Mouse (Mus musculus): ENCODE data around the gene Cops7a. TPM values are rescaled to one million over a fixed set of nuclear protein-coding genes. Genes with fewer than 3 reads are reported as not detected.

Gene Cops7a
- polyA plus RNA-seq, 1 experiment from 2014 or later, result 95.2 TPM

GRCm38 (mm10) chr6:124916695-124917517, 48.4 kb downstream of the Cops7a start:
- Histone ChIP-seq H3K27ac (peak overlapping the region; percentile 100), H3K4me3 (replicated peaks) (peak overlapping the region; percentile 94), H3K4me2 (replicated peaks) (peak overlapping the region; percentile 99), H3K9me3 (no peaks in the 10 kb centered on the region), H3K4me1 (replicated peaks) (peaks cover 68% of the 10 kb centered on the region), H3K27me3 (no peaks in the 10 kb centered on the region), H3K36me3 (peaks cover 29% of the 10 kb centered on the region), H3K9ac (replicated peaks) (peak overlapping the region; percentile 100)
- WGBS, result 1% methylated on average over 46 of the region's 67 CpGs
- ATAC-seq, result peak; percentile 54

GRCm38 (mm10) chr6:124915942-124916694, 49.2 kb downstream of the Cops7a start:
- Histone ChIP-seq H3K4me2 (replicated peaks) (peak overlapping the region; percentile 99), H3K36me3 (peaks cover 29% of the 10 kb centered on the region), H3K4me3 (replicated peaks) (peak overlapping the region; percentile 94), H3K4me1 (replicated peaks) (peaks cover 64% of the 10 kb centered on the region), H3K9ac (replicated peaks) (peak overlapping the region; percentile 100), H3K27ac (peak overlapping the region; percentile 100), H3K27me3 (no peaks in the 10 kb centered on the region), H3K9me3 (no peaks in the 10 kb centered on the region)
- 2% methylated on average over 12 of the region's 12 CpGs for WGBS
- ATAC-seq, result no peak

GRCm38 (mm10) chr6:124915160-124915941, 50.0 kb downstream of the Cops7a start:
- no peak for ATAC-seq
- peaks cover 29% of the 10 kb centered on the region for H3K36me3 ChIP-seq
- WGBS, result 5% methylated on average over 22 of the region's 22 CpGs
- peak overlapping the region; percentile 100 for H3K9ac ChIP-seq (replicated peaks)
- peak overlapping the region; percentile 99 for H3K4me2 ChIP-seq (replicated peaks)
- H3K27me3 ChIP-seq, result peaks cover 6% of the 10 kb centered on the region; the same call in 1 of the 2 replicates
- peak overlapping the region; percentile 94 for H3K4me3 ChIP-seq (replicated peaks)
- peaks cover 62% of the 10 kb centered on the region for H3K4me1 ChIP-seq (replicated peaks)
- no peaks in the 10 kb centered on the region for H3K9me3 ChIP-seq
- H3K27ac ChIP-seq, result peak overlapping the region; percentile 100

- no peak for ATAC-seq
- Histone ChIP-seq H3K36me3 (peaks cover 29% of the 10 kb centered on the region), H3K27me3 (peaks cover 9% of the 10 kb centered on the region), H3K4me1 (replicated peaks) (peaks cover 65% of the 10 kb centered on the region), H3K4me3 (replicated peaks) (peak overlapping the region; percentile 94), H3K9me3 (no peaks in the 10 kb centered on the region), H3K27ac (peak overlapping the region; percentile 100), H3K4me2 (replicated peaks) (peak overlapping the region; percentile 99), H3K9ac (replicated peaks) (peak overlapping the region; percentile 100)
- 77% methylated on average over 7 of the region's 7 CpGs for WGBS
Measured at GRCm38 (mm10) chr6:124914511-124914910, 50.8 kb downstream of the Cops7a start.

GRCm38 (mm10) chr6:124913721-124914285, 51.5 kb downstream of the Cops7a start:
- no peaks in the 10 kb centered on the region for H3K9me3 ChIP-seq
- WGBS, result 54% methylated on average over 14 of the region's 14 CpGs
- H3K4me3 ChIP-seq (replicated peaks), result peak overlapping the region; percentile 94
- peak overlapping the region; percentile 100 for H3K9ac ChIP-seq (replicated peaks)
- peaks cover 60% of the 10 kb centered on the region for H3K4me1 ChIP-seq (replicated peaks)
- H3K27me3 ChIP-seq, result peaks cover 12% of the 10 kb centered on the region
- H3K4me2 ChIP-seq (replicated peaks), result peak overlapping the region; percentile 99
- no peak for ATAC-seq
- H3K27ac ChIP-seq, result peak overlapping the region; percentile 100
- H3K36me3 ChIP-seq, result peaks cover 29% of the 10 kb centered on the region

GRCm38 (mm10) chr6:124913214-124913613, 52.1 kb downstream of the Cops7a start:
- peak overlapping the region; percentile 100; the same call in 1 of the 2 replicates for H3K9ac ChIP-seq (replicated peaks)
- ATAC-seq, result no peak
- no peak overlapping the region; the same call in 1 of the 2 replicates for H3K4me3 ChIP-seq (replicated peaks)
- H3K9me3 ChIP-seq, result no peaks in the 10 kb centered on the region
- peaks cover 16% of the 10 kb centered on the region for H3K27me3 ChIP-seq
- peaks cover 54% of the 10 kb centered on the region for H3K4me1 ChIP-seq (replicated peaks)
- H3K27ac ChIP-seq, result peak overlapping the region; percentile 100
- WGBS, result 67% methylated on average over 6 of the region's 6 CpGs
- peaks cover 29% of the 10 kb centered on the region for H3K36me3 ChIP-seq
- peak overlapping the region; percentile 99; the same call in 1 of the 2 replicates for H3K4me2 ChIP-seq (replicated peaks)

- H3K9ac ChIP-seq (replicated peaks), result no peak within 1 kb of the TSS
- H3K27me3 ChIP-seq, result peaks cover 20% of the 10 kb centered on the region
- H3K27ac ChIP-seq, result 0 out of 2 replicates have a peak within 1 kb of the TSS, but pooled peaks have one; percentile 6
- 21% methylated on average over 13 of the region's 13 CpGs for WGBS
- H3K4me1 ChIP-seq (replicated peaks), result peaks cover 52% of the 10 kb centered on the region
- ATAC-seq, result no peak
- no peaks in the 10 kb centered on the region for H3K9me3 ChIP-seq
- H3K36me3 ChIP-seq, result peaks cover 29% of the 10 kb centered on the region
- no peak within 1 kb of the TSS for H3K4me3 ChIP-seq (replicated peaks)
- H3K4me2 ChIP-seq (replicated peaks), result no peak within 1 kb of the TSS
Measured at GRCm38 (mm10) chr6:124911533-124912218, 53.7 kb downstream of the Cops7a start, which contains the start of gene Lag3. Lag3 (minus strand) TSS chr6:124911705.

GRCm38 (mm10) chr6:124910032-124910431, 55.3 kb downstream of the Cops7a start:
- peaks cover 20% of the 10 kb centered on the region for H3K27me3 ChIP-seq
- no peak overlapping the region for H3K4me3 ChIP-seq (replicated peaks)
- H3K9ac ChIP-seq (replicated peaks), result peak overlapping the region; percentile 60
- H3K4me2 ChIP-seq (replicated peaks), result peak overlapping the region; percentile 42
- H3K9me3 ChIP-seq, result no peaks in the 10 kb centered on the region
- H3K27ac ChIP-seq, result peak overlapping the region; percentile 49; the same call in 1 of the 2 replicates
- 2% methylated on average over 32 of the region's 32 CpGs for WGBS
- ATAC-seq, result peak; percentile 27
- peaks cover 29% of the 10 kb centered on the region for H3K36me3 ChIP-seq
- peaks cover 47% of the 10 kb centered on the region for H3K4me1 ChIP-seq (replicated peaks)
